Mouse (Mus musculus) E14TG2a.4 (cell line): ENCODE data around the gene Pomc.

ENCODE experiments used
- CTCF ChIP-seq: conservative IDR thresholded peaks from 2 replicates; pipeline ENCODE4 v1.5.1; 2014; ENCODE audit warnings: low read length
- POU5F1 ChIP-seq: IDR thresholded peaks from 2 replicates; pipeline ENCODE4 v1.6.1; 2014; ENCODE audit warnings: low read length, borderline replicate concordance

GRCm38 (mm10) chr12:3905436-3905835 is 49.3 kb upstream of the Pomc start:
- TF ChIP-seq CTCF (no peak), POU5F1 (no peak)
